Mouse (Mus musculus) midbrain, embryonic 13.5 days (tissue): ENCODE results near the gene Itgbl1. TPM values are rescaled to one million over a fixed set of nuclear protein-coding genes. Genes with fewer than 3 reads are reported as not detected.

Experiments
- polyA plus RNA-seq: library from polyadenylated mRNA; unstranded; fragments of >200 nt; fragmentation: Nextera tagmentation; extraction: Ambion mirVana; gene quantifications from 2 replicates; pipeline ENCODE4 v1.2.1, GENCODE M21; 2015

The Itgbl1 gene
- polyA plus RNA-seq, 1 experiment from 2014 or later, result 1.6 TPM

Other genes with a start within 250 kb of the Itgbl1 start
- gene Nalcn, start 32.8 kb upstream of the Itgbl1 start, polyA plus RNA-seq, result 7.0 and 7.3 TPM in 2 replicates